Mouse (Mus musculus) stomach, postnatal 0 days (tissue): ENCODE results near the gene Tpk1.

Experiments used
- CTCF ChIP-seq: IDR thresholded peaks from 2 replicates; pipeline ENCODE4 v1.5.1; 2016; ENCODE audit warnings: antibody characterized with exemption, low read depth, mild to moderate bottlenecking, moderate library complexity
- EP300 ChIP-seq: optimal IDR thresholded peaks from 2 replicates; pipeline ENCODE3; 2016; ENCODE audit warnings: antibody characterized with exemption

GRCm38 (mm10) chr6:43459082-43459481 lies 207.0 kb downstream of the Tpk1 start:
- TF ChIP-seq CTCF, result no peak
- TF ChIP-seq EP300, result no peak
